ENCODE assay signal across 18 mouse cellular contexts in the genomic region with DNA sequence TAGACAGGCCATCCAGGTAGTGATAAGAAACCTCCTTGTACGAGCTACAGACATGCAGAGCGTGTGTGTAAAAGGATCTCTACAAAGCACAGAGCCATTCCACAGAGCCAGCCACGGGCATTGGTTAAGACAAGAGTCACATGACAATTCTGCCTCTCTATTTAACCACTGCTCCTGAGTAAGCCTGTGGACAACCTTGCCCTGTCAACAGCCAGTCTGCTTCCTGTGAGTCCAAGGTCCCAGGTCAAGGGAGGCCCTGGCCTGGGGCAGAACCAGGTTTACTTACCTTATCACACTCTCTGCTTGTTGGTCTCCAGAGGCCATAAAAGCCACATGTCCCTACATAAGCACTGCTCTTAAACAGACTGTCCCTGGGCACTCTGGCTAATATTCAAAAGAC.
DNase-seq lines count a peak whose midpoint lies in the region; ATAC-seq and TF ChIP-seq lines count a peak whose summit lies in the region.
"Had no signal": no experiment of that assay in that cellular context is flagged by ENCODE, and none has a peak within 500 bp of the region (broad histone marks: within the 10 kb centered on the region; RNA-seq: fewer than 3 reads in every experiment).

No protein-coding gene starts in this region.

- no peak overlapping the region for H3K4me3 ChIP-seq in heart, postnatal 0 days (ENCODE audit: low read depth, low read length)
- no peak overlapping the region for H3K4me3 ChIP-seq in heart, embryonic 11.5 days (ENCODE audit: low read depth, low read length)
- no peak overlapping the region for H3K4me3 ChIP-seq in intestine, embryonic 15.5 days (replicated peaks)
- no peak overlapping the region for H3K4me3 ChIP-seq in liver, postnatal 0 days (ENCODE audit: low read depth, low read length)
- H3K4me3 ChIP-seq: embryonic facial prominence, embryonic 10.5 days; erythroblast, embryonic 14.5 days; hindbrain, embryonic 12.5 days; midbrain, embryonic 13.5 days had no signal

- whole genome bisulfite sequencing in heart, postnatal 0 days: 30% methylated on average over 3 of the region's 3 CpGs
- 13% methylated on average over 3 of the region's 3 CpGs for WGBS in heart, embryonic 11.5 days (ENCODE audit: insufficient replicate concordance)
- 44% methylated on average over 3 of the region's 3 CpGs for WGBS in intestine, embryonic 15.5 days
- 29% methylated on average over 3 of the region's 3 CpGs for WGBS in large intestine, adult 2 months
- 46% methylated on average over 3 of the region's 3 CpGs for WGBS in liver, postnatal 0 days (ENCODE audit: insufficient replicate concordance)

- TF ChIP-seq EP300 in heart, postnatal 0 days (IDR thresholded peaks at IDR 0.05; ENCODE audit: low read depth): no peak
- no peak for TF ChIP-seq EP300 in liver, postnatal 0 days (IDR thresholded peaks at IDR 0.05; ENCODE audit: low read depth)

- H3K36me3 ChIP-seq in heart, postnatal 0 days (replicated peaks; ENCODE audit: control insufficient read depth, insufficient read depth, low read length): no peaks in the 10 kb centered on the region
- no peaks in the 10 kb centered on the region for H3K36me3 ChIP-seq in heart, embryonic 11.5 days (ENCODE audit: control insufficient read depth, insufficient read depth, low read length)
- H3K36me3 ChIP-seq in intestine, embryonic 15.5 days: peaks cover 6% of the 10 kb centered on the region; the same call in 1 of the 2 replicates
- no peaks in the 10 kb centered on the region for H3K36me3 ChIP-seq in liver, postnatal 0 days (replicated peaks; ENCODE audit: insufficient read depth, low read length)
- H3K36me3 ChIP-seq: hindbrain, embryonic 12.5 days; midbrain, embryonic 13.5 days had no signal

- H3K27me3 ChIP-seq in heart, postnatal 0 days (ENCODE audit: control insufficient read depth, insufficient read depth, low read length): no peaks in the 10 kb centered on the region
- H3K27me3 ChIP-seq in heart, embryonic 11.5 days (ENCODE audit: control insufficient read depth, insufficient read depth, low read length): no peaks in the 10 kb centered on the region
- no peaks in the 10 kb centered on the region for H3K27me3 ChIP-seq in intestine, embryonic 15.5 days (replicated peaks)
- H3K27me3 ChIP-seq in liver, postnatal 0 days (ENCODE audit: insufficient read depth, low read length): no peaks in the 10 kb centered on the region
- H3K27me3 ChIP-seq: hindbrain, embryonic 12.5 days; midbrain, embryonic 13.5 days had no signal

- H3K4me2 ChIP-seq in heart, postnatal 0 days (ENCODE audit: low read depth, low read length): no peak overlapping the region
- no peak overlapping the region for H3K4me2 ChIP-seq in heart, embryonic 11.5 days
- no peak overlapping the region for H3K4me2 ChIP-seq in intestine, embryonic 15.5 days (replicated peaks)
- no peak overlapping the region for H3K4me2 ChIP-seq in liver, postnatal 0 days (ENCODE audit: low read depth, low read length)
- H3K4me2 ChIP-seq: hindbrain, embryonic 12.5 days; midbrain, embryonic 13.5 days had no signal

- H3K9ac ChIP-seq in heart, postnatal 0 days (replicated peaks; ENCODE audit: low read depth, low read length): no peak overlapping the region
- H3K9ac ChIP-seq in heart, embryonic 11.5 days (ENCODE audit: low read depth, low read length): no peak overlapping the region
- H3K9ac ChIP-seq in intestine, embryonic 15.5 days: no peak overlapping the region
- no peak overlapping the region for H3K9ac ChIP-seq in liver, postnatal 0 days (replicated peaks)
- H3K9ac ChIP-seq: hindbrain, embryonic 12.5 days; midbrain, embryonic 13.5 days had no signal

- no peak for DNase-seq in heart, postnatal 0 days (ENCODE audit: low spot score)
- DNase-seq in large intestine, adult 2 months (ENCODE audit: low read depth, low spot score): peak; percentile 78
- peak; percentile 51 for DNase-seq in liver, postnatal 0 days
- DNase-seq in thymus, postnatal 14 days: no peak
- DNase-seq: cerebellum, postnatal 25 days; kidney, postnatal 14 days; lung, adult 2 months; right cerebral cortex, postnatal 14 days; thymus, adult 18-20 months had no signal

- H3K9me3 ChIP-seq in heart, postnatal 0 days (replicated peaks; ENCODE audit: control insufficient read depth, low read length): no peaks in the 10 kb centered on the region
- no peaks in the 10 kb centered on the region for H3K9me3 ChIP-seq in heart, embryonic 11.5 days (replicated peaks; ENCODE audit: control insufficient read depth, low read length)
- H3K9me3 ChIP-seq in intestine, embryonic 15.5 days: no peaks in the 10 kb centered on the region
- H3K9me3 ChIP-seq in liver, postnatal 0 days (ENCODE audit: low read length): no peaks in the 10 kb centered on the region
- H3K9me3 ChIP-seq: embryonic facial prominence, embryonic 10.5 days; hindbrain, embryonic 12.5 days; midbrain, embryonic 13.5 days had no signal

- no peak overlapping the region for H3K27ac ChIP-seq in heart, postnatal 0 days (ENCODE audit: low read depth)
- H3K27ac ChIP-seq in heart, embryonic 11.5 days (ENCODE audit: low read depth, low read length): no peak overlapping the region
- H3K27ac ChIP-seq in intestine, embryonic 15.5 days: peak overlapping the region; percentile 79
- H3K27ac ChIP-seq in liver, postnatal 0 days (ENCODE audit: low read depth): peak overlapping the region; percentile 52
- H3K27ac ChIP-seq: embryonic facial prominence, embryonic 10.5 days; hindbrain, embryonic 12.5 days; midbrain, embryonic 13.5 days had no signal

- no peak for TF ChIP-seq CTCF in heart, postnatal 0 days (IDR thresholded peaks at IDR 0.05; ENCODE audit: low read depth)
- no peak for TF ChIP-seq CTCF in liver, postnatal 0 days (IDR thresholded peaks at IDR 0.05; ENCODE audit: low read depth)

- H3K4me1 ChIP-seq in heart, postnatal 0 days (ENCODE audit: control insufficient read depth, insufficient read depth): 0 out of 2 replicates have a peak, but pooled peaks cover 5% of the 10 kb centered on the region
- H3K4me1 ChIP-seq in heart, embryonic 11.5 days (ENCODE audit: control insufficient read depth, insufficient read depth, low read length): peaks cover 10% of the 10 kb centered on the region
- peaks cover 4% of the 10 kb centered on the region for H3K4me1 ChIP-seq in intestine, embryonic 15.5 days (replicated peaks)
- H3K4me1 ChIP-seq in liver, postnatal 0 days (ENCODE audit: insufficient read depth): peaks cover 20% of the 10 kb centered on the region; the same call in 1 of the 2 replicates

- peak; percentile 47; the same call in 1 of the 2 replicates for ATAC-seq in heart, postnatal 0 days (ENCODE audit: insufficient read depth, low read depth)
- ATAC-seq in heart, embryonic 11.5 days (replicated peaks; ENCODE audit: insufficient number of reproducible peaks, low FRiP score, low TSS enrichment): no peak
- ATAC-seq in intestine, embryonic 15.5 days: peak; percentile 96
- peak; percentile 97 for ATAC-seq in liver, postnatal 0 days
- ATAC-seq in activated CD4-positive, CD25-positive, alpha-beta regulatory T cell, adult 4 months: no peak
- ATAC-seq: CD4-positive, CD25-positive, alpha-beta regulatory T cell, adult 4 months; forebrain, embryonic 16.5 days; midbrain, embryonic 13.5 days had no signal

Comparison
In these comparisons a context has a peak if more than half of its experiments do, and no peak if none do; other contexts are left out.
1. ATAC-seq: peak in heart, postnatal 0 days (single experiment), intestine, embryonic 15.5 days (single experiment) and liver, postnatal 0 days (single experiment); none in heart, embryonic 11.5 days (single experiment) and activated CD4-positive, CD25-positive, alpha-beta regulatory T cell, adult 4 months (single experiment).
2. DNase-seq: peak in large intestine, adult 2 months (single experiment) and liver, postnatal 0 days (single experiment); none in heart, postnatal 0 days (single experiment) and thymus, postnatal 14 days (single experiment).
3. H3K27ac ChIP-seq: peak in intestine, embryonic 15.5 days (single experiment) and liver, postnatal 0 days (single experiment); none in heart, postnatal 0 days (single experiment) and heart, embryonic 11.5 days (single experiment).